Mouse (Mus musculus): Measurements from ENCODE around the gene Ankmy2. TPM values are rescaled to one million over a fixed set of nuclear protein-coding genes. Genes with fewer than 3 reads are reported as not detected.

Ankmy2 gene
- polyA plus RNA-seq (2014; fragmentation: Nextera tagmentation; extraction: Ambion mirVana): 73.0 and 74.0 TPM in 2 replicates

DNA sequence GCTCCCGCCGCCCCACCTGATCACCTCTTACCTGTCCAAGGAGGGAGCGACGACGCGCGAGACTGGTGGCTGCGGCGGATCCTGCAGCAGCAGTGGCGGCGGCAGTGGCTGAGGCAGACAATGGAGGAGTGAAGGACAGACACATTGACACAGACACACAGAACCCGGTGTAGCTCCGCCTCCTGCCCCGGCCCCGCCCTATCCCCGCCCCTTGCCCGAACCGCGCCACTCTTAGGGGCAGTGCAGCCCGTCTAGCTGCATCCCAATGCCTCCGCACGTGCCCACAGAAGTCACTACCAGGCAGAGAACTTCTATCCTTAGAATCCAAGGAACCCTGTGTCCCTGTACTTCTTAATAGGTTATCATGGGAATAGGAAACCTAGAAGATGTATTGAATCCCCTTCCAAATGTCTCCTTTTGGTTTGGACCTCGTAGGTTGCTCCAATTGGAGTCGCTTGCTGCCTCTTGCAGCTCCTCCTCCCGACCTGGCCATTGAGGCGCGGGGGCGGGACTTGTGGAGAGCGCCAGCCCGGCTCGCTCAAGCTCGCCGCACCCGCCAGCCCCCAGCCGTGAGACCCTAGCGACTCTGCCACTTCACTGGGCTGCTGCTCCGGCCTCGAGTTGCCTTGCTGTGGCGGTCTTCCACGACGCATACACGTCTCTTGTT, at the start of gene Ankmy2:
Gene Ankmy2, plus strand, starts transcription at position 478 of the 667 bp plus-strand sequence.
- peak within 1 kb of the TSS; percentile 76 for H3K4me2 ChIP-seq (ENCODE audit: low read length)
- no peaks in the 10 kb centered on the region for H3K27me3 ChIP-seq (ENCODE audit: control insufficient read depth, insufficient read depth, low read length)
- WGBS: under 1% methylated on average over 42 of the region's 42 CpGs
- H3K27ac ChIP-seq (replicated peaks; ENCODE audit: low read depth, low read length): peak within 1 kb of the TSS; percentile 91
- H3K4me1 ChIP-seq (ENCODE audit: control insufficient read depth, insufficient read depth, low read length): peaks cover 24% of the 10 kb centered on the region
- peak within 1 kb of the TSS; percentile 95 for H3K4me3 ChIP-seq (replicated peaks; ENCODE audit: low read depth, low read length)
- no peaks in the 10 kb centered on the region for H3K36me3 ChIP-seq (ENCODE audit: control insufficient read depth, insufficient read depth, low read length)
- peak; percentile 97 for ATAC-seq (ENCODE audit: low FRiP score, low TSS enrichment)
- H3K9ac ChIP-seq (replicated peaks; ENCODE audit: low read length): peak within 1 kb of the TSS; percentile 95
- DNase-seq: peak; percentile 98
- H3K9me3 ChIP-seq (ENCODE audit: control insufficient read depth, low read length): no peaks in the 10 kb centered on the region

DNA sequence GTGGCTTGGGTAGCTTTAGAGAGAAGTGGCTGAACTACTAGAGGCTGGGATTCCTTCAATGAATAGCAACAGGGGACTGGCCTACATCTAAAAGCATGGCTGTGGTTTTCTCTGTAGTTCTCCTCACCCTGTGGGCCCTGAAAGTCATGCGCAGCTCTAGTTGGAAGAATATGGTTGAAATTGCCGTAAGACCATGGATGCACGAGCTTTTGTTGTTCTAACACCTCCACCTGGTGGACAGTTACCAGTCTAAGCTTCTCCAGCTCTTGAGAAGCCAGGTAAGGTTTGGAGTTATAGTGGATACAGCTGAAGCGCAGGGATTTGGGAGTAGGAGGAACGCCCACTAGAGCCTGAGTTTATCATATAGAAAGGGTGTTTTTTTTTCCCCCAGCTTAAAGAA, 48.5 kb upstream of the Ankmy2 start:
- no peak overlapping the region for H3K27ac ChIP-seq (replicated peaks; ENCODE audit: low read depth, low read length)
- no peak overlapping the region for H3K4me2 ChIP-seq (ENCODE audit: low read length)
- H3K9ac ChIP-seq (replicated peaks; ENCODE audit: low read length): no peak overlapping the region
- no peaks in the 10 kb centered on the region for H3K4me1 ChIP-seq (ENCODE audit: control insufficient read depth, insufficient read depth, low read length)
- DNase-seq (peak; percentile 39), ATAC-seq (ENCODE audit: low FRiP score, low TSS enrichment) (no peak)
- H3K4me3 ChIP-seq (replicated peaks; ENCODE audit: low read depth, low read length): no peak overlapping the region
- WGBS: 94% methylated on average over 5 of the region's 5 CpGs
- no peaks in the 10 kb centered on the region for H3K9me3 ChIP-seq (ENCODE audit: control insufficient read depth, low read length)
- H3K36me3 ChIP-seq (ENCODE audit: control insufficient read depth, insufficient read depth, low read length): peaks cover 78% of the 10 kb centered on the region
- no peaks in the 10 kb centered on the region for H3K27me3 ChIP-seq (ENCODE audit: control insufficient read depth, insufficient read depth, low read length)

DNA sequence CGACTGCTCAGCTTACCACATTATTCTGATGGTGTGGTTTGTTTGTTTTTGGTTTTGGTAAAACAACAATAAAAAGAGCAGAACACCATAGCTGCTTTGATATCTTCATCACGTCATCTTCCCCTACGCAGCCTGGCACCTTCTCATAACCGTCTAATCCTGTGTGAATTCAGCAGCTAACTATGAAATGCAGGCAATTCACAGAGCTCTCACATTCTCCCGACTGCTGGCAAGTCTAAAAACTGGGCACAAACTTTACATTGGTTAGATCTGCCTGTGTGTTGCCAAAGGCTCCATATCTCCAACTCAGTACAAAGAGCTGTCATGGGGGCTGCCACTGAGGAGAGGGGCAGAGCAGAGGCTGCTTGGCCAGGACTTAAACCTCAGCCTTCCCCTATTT, 46.5 kb upstream of the Ankmy2 start:
- ATAC-seq (ENCODE audit: low FRiP score, low TSS enrichment): no peak
- Histone ChIP-seq H3K36me3 (ENCODE audit: control insufficient read depth, insufficient read depth, low read length) (peaks cover 86% of the 10 kb centered on the region), H3K27me3 (ENCODE audit: control insufficient read depth, insufficient read depth, low read length) (no peaks in the 10 kb centered on the region), H3K4me3 (replicated peaks; ENCODE audit: low read depth, low read length) (no peak overlapping the region), H3K4me1 (ENCODE audit: control insufficient read depth, insufficient read depth, low read length) (no peaks in the 10 kb centered on the region), H3K9ac (replicated peaks; ENCODE audit: low read length) (no peak overlapping the region), H3K27ac (replicated peaks; ENCODE audit: low read depth, low read length) (no peak overlapping the region), H3K4me2 (ENCODE audit: low read length) (no peak overlapping the region), H3K9me3 (ENCODE audit: control insufficient read depth, low read length) (no peaks in the 10 kb centered on the region)
- 93% methylated on average over 5 of the region's 5 CpGs for WGBS
- no peak for DNase-seq

DNA sequence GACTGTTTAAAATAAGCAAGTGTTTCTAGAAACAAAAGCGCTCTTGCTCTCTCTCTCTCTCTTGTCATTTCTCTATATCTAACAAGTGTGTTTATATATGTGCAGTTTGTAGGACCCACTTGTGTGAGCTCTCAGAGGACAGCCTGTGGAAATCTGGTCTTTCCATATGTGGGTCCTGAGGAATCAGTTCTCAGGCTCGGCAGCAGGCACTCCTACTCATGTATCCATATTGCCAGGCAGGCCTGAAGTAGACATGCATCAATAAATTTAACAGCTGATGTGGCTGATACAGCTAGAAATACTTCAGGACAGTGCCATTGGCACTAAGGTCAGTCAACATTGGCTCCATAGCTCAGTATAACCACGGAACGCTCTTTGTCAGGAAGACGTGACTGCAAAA, 45.8 kb upstream of the Ankmy2 start:
- Histone ChIP-seq H3K9me3 (ENCODE audit: control insufficient read depth, low read length) (no peaks in the 10 kb centered on the region), H3K4me2 (ENCODE audit: low read length) (no peak overlapping the region), H3K4me3 (replicated peaks; ENCODE audit: low read depth, low read length) (no peak overlapping the region), H3K27ac (replicated peaks; ENCODE audit: low read depth, low read length) (no peak overlapping the region), H3K9ac (replicated peaks; ENCODE audit: low read length) (no peak overlapping the region), H3K27me3 (ENCODE audit: control insufficient read depth, insufficient read depth, low read length) (no peaks in the 10 kb centered on the region), H3K4me1 (ENCODE audit: control insufficient read depth, insufficient read depth, low read length) (no peaks in the 10 kb centered on the region), H3K36me3 (ENCODE audit: control insufficient read depth, insufficient read depth, low read length) (peaks cover 89% of the 10 kb centered on the region)
- no peak for ATAC-seq (ENCODE audit: low FRiP score, low TSS enrichment)
- DNase-seq: no peak
- WGBS: 95% methylated on average over 5 of the region's 5 CpGs

DNA sequence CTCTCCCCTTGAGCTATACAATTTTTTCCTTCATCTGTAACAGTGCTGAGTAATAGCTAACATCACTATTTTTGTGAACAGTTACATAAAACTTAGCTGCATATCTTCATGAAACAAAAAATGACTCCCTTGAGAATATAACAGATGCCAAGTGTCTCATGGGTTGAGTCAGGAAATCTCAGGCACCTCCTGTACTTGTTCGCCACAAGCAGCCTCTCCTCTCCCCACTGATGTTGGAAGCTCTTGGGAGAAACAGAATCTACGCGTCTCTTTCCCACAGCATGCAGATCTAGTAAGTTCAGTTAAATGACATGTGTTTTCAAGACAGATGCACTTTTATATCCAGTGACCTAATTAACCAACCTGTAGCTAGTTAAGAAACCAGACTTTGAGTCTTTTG, 44.8 kb upstream of the Ankmy2 start:
- H3K9ac ChIP-seq (replicated peaks; ENCODE audit: low read length): no peak overlapping the region
- peaks cover 90% of the 10 kb centered on the region for H3K36me3 ChIP-seq (ENCODE audit: control insufficient read depth, insufficient read depth, low read length)
- no peaks in the 10 kb centered on the region for H3K9me3 ChIP-seq (ENCODE audit: control insufficient read depth, low read length)
- no peak for ATAC-seq (ENCODE audit: low FRiP score, low TSS enrichment)
- H3K4me2 ChIP-seq (ENCODE audit: low read length): no peak overlapping the region
- 97% methylated on average over 3 of the region's 3 CpGs for WGBS
- H3K27ac ChIP-seq (replicated peaks; ENCODE audit: low read depth, low read length): no peak overlapping the region
- no peaks in the 10 kb centered on the region for H3K4me1 ChIP-seq (ENCODE audit: control insufficient read depth, insufficient read depth, low read length)
- no peaks in the 10 kb centered on the region for H3K27me3 ChIP-seq (ENCODE audit: control insufficient read depth, insufficient read depth, low read length)
- no peak for DNase-seq
- H3K4me3 ChIP-seq (replicated peaks; ENCODE audit: low read depth, low read length): no peak overlapping the region

DNA sequence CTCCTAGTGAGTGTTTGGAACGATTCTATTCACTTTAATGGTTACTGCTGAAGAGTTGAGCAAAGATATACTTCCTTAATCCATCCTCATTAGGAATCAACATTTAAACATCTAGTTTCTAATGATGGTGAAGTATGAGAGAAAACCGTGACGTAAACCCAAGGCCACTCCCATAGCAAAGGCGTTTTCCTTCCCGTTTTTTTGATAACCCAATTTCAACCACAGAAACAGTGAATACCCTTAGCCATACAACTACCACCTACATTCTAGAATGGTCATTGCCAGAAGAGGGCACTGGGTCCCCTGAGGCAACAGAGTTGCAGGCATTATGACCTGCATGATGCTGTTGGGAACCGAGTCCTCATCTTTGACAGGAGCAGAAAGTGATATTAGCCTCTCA, 39.8 kb upstream of the Ankmy2 start:
- DNase-seq (no peak), ATAC-seq (ENCODE audit: low FRiP score, low TSS enrichment) (no peak)
- Histone ChIP-seq H3K36me3 (ENCODE audit: control insufficient read depth, insufficient read depth, low read length) (peaks cover 86% of the 10 kb centered on the region), H3K4me3 (replicated peaks; ENCODE audit: low read depth, low read length) (no peak overlapping the region), H3K9me3 (ENCODE audit: control insufficient read depth, low read length) (no peaks in the 10 kb centered on the region), H3K9ac (replicated peaks; ENCODE audit: low read length) (no peak overlapping the region), H3K27ac (replicated peaks; ENCODE audit: low read depth, low read length) (no peak overlapping the region), H3K4me2 (ENCODE audit: low read length) (no peak overlapping the region), H3K4me1 (ENCODE audit: control insufficient read depth, insufficient read depth, low read length) (no peaks in the 10 kb centered on the region), H3K27me3 (ENCODE audit: control insufficient read depth, insufficient read depth, low read length) (no peaks in the 10 kb centered on the region)
- WGBS: 95% methylated on average over 6 of the region's 6 CpGs

DNA sequence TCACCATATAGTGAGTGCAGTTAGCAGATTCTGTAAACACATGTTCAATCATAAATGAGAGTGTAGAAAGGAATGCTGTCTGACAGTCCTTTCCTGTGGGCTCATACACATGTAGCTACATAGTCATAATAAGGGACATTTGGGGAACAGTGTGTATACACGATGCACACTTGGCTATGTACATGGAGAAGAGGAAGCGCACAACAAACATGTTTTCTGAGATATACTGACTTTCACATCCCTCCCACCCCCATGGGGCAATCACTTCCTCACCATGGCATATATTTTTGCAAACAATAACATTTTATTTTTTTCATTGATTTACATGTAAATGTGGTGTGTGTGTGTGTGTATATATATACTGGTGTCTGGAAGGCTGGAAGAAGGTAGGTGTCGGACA, 37.7 kb upstream of the Ankmy2 start:
- H3K9me3 ChIP-seq (ENCODE audit: control insufficient read depth, low read length): no peaks in the 10 kb centered on the region
- no peaks in the 10 kb centered on the region for H3K27me3 ChIP-seq (ENCODE audit: control insufficient read depth, insufficient read depth, low read length)
- no peak overlapping the region for H3K4me2 ChIP-seq (ENCODE audit: low read length)
- no peak overlapping the region for H3K4me3 ChIP-seq (replicated peaks; ENCODE audit: low read depth, low read length)
- H3K4me1 ChIP-seq (ENCODE audit: control insufficient read depth, insufficient read depth, low read length): no peaks in the 10 kb centered on the region
- DNase-seq (no peak), ATAC-seq (ENCODE audit: low FRiP score, low TSS enrichment) (no peak)
- H3K36me3 ChIP-seq (ENCODE audit: control insufficient read depth, insufficient read depth, low read length): peaks cover 85% of the 10 kb centered on the region
- H3K9ac ChIP-seq (replicated peaks; ENCODE audit: low read length): no peak overlapping the region
- 98% methylated on average over 3 of the region's 3 CpGs for WGBS
- no peak overlapping the region for H3K27ac ChIP-seq (replicated peaks; ENCODE audit: low read depth, low read length)

DNA sequence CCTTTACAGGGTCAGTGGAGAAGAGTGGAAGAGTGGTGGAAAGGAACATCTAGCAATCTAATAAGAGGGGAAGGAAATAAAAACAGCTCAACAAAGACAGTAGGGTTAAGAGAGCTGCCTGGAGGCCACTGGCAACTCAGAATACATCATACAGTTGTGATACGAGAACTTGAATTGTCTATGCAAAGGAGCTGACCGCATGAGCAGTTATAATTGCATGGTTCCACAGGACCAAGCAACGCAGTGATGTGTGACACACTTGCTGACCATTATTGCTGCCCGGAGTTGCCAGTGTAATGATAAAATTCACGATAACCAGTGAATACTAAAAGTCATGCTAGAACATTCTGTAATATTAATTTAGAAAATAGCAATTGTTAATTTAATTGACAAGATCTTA, 30.9 kb upstream of the Ankmy2 start:
- no peak overlapping the region for H3K4me2 ChIP-seq (ENCODE audit: low read length)
- no peaks in the 10 kb centered on the region for H3K27me3 ChIP-seq (ENCODE audit: control insufficient read depth, insufficient read depth, low read length)
- H3K9me3 ChIP-seq (ENCODE audit: control insufficient read depth, low read length): no peaks in the 10 kb centered on the region
- peaks cover 55% of the 10 kb centered on the region for H3K36me3 ChIP-seq (ENCODE audit: control insufficient read depth, insufficient read depth, low read length)
- DNase-seq (no peak), ATAC-seq (ENCODE audit: low FRiP score, low TSS enrichment) (no peak)
- no peak overlapping the region for H3K4me3 ChIP-seq (replicated peaks; ENCODE audit: low read depth, low read length)
- no peaks in the 10 kb centered on the region for H3K4me1 ChIP-seq (ENCODE audit: control insufficient read depth, insufficient read depth, low read length)
- WGBS: 92% methylated on average over 5 of the region's 5 CpGs
- H3K27ac ChIP-seq (replicated peaks; ENCODE audit: low read depth, low read length): no peak overlapping the region
- no peak overlapping the region for H3K9ac ChIP-seq (replicated peaks; ENCODE audit: low read length)

DNA sequence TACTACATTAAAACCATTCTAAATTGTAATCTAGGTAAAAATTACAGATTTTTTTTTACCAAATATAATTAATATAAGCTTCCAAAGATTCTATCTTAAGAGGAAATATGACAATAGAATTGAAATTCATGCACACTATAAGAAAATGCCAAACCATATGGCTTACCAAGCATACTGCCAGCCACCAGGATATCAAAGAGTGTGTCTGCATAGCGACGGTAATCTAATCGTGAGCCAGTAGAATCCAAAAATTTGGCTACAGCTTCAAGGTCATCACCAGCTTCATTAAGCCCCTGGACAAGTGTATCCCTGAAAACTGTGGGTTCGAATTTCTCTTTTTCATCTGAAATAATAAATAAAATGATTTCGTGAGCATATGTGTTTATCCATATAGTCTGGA, 27.1 kb upstream of the Ankmy2 start:
- H3K4me2 ChIP-seq (ENCODE audit: low read length): no peak overlapping the region
- no peak overlapping the region for H3K9ac ChIP-seq (replicated peaks; ENCODE audit: low read length)
- no peaks in the 10 kb centered on the region for H3K4me1 ChIP-seq (ENCODE audit: control insufficient read depth, insufficient read depth, low read length)
- ATAC-seq (ENCODE audit: low FRiP score, low TSS enrichment) (no peak), DNase-seq (no peak)
- no peak overlapping the region for H3K27ac ChIP-seq (replicated peaks; ENCODE audit: low read depth, low read length)
- peaks cover 43% of the 10 kb centered on the region for H3K36me3 ChIP-seq (ENCODE audit: control insufficient read depth, insufficient read depth, low read length)
- no peaks in the 10 kb centered on the region for H3K27me3 ChIP-seq (ENCODE audit: control insufficient read depth, insufficient read depth, low read length)
- WGBS: 94% methylated on average over 5 of the region's 5 CpGs
- H3K9me3 ChIP-seq (ENCODE audit: control insufficient read depth, low read length): no peaks in the 10 kb centered on the region
- no peak overlapping the region for H3K4me3 ChIP-seq (replicated peaks; ENCODE audit: low read depth, low read length)

Measured in midbrain, embryonic 14.5 days (tissue).